Mouse (Mus musculus) bone marrow macrophage, adult 2 months (primary cell): ENCODE data around the gene Fank1.

Experiments used
- CTCF ChIP-seq: IDR thresholded peaks from 2 replicates; pipeline ENCODE4 v1.5.1; 2012; ENCODE audit warnings: low read depth, mild to moderate bottlenecking, low read length, moderate library complexity
- POLR2A ChIP-seq: IDR thresholded peaks from 2 replicates; pipeline ENCODE4 v1.6.1; 2012; ENCODE audit warnings: mild to moderate bottlenecking, low read depth, low read length, borderline replicate concordance

- no peak for TF ChIP-seq CTCF
- TF ChIP-seq POLR2A, result no peak
These were observed 36.3 kb downstream of the Fank1 start for GRCm38 (mm10) chr7:133812927-133813326.
